Mouse (Mus musculus) lung, embryonic 15.5 days (tissue): ENCODE data around the gene Trmt1. TPM values are rescaled to one million over a fixed set of nuclear protein-coding genes. Genes with fewer than 3 reads are reported as not detected.

ENCODE experiments used
- ATAC-seq: fragments of 200-750 bp; cut with Nextera tagmentation; 2 replicates; pipeline ENCODE4 v1.8.0; 2017; ENCODE audit warnings: moderate number of reproducible peaks, borderline replicate concordance; ENCODE audit not compliant: low FRiP score, low TSS enrichment; ENCODE audit errors: extremely low read depth
- H3K27ac ChIP-seq: fragments of 300-500 bp; sonication (generic); 2 replicates; pipeline ENCODE4 v1.5.1; 2015; ENCODE audit warnings: moderate library complexity, mild to moderate bottlenecking, inconsistent platforms
- H3K27me3 ChIP-seq: fragments of 300-500 bp; sonication (generic); 2 replicates; pipeline ENCODE4 v1.6.1; 2015; ENCODE audit warnings: inconsistent platforms
- H3K36me3 ChIP-seq: fragments of 300-500 bp; sonication (generic); 2 replicates; pipeline ENCODE4 v1.6.1; 2015; ENCODE audit warnings: inconsistent platforms
- H3K4me1 ChIP-seq: fragments of 300-500 bp; sonication (generic); 2 replicates; pipeline ENCODE4 v1.6.1; 2015; ENCODE audit warnings: inconsistent platforms
- H3K4me2 ChIP-seq: fragments of 300-500 bp; sonication (generic); 2 replicates; pipeline ENCODE4 v1.6.1; 2015; ENCODE audit warnings: inconsistent platforms, mild to moderate bottlenecking, moderate library complexity
- H3K4me3 ChIP-seq: fragments of 300-500 bp; sonication (generic); 2 replicates; pipeline ENCODE4 v1.5.1; 2015; ENCODE audit warnings: mild to moderate bottlenecking, inconsistent platforms
- H3K9ac ChIP-seq: fragments of 300-500 bp; sonication (generic); 2 replicates; pipeline ENCODE4 v1.6.1; 2015; ENCODE audit warnings: inconsistent platforms
- H3K9me3 ChIP-seq: fragments of 300-500 bp; sonication (generic); 2 replicates; pipeline ENCODE4 v1.6.1; 2016; ENCODE audit warnings: inconsistent platforms
- WGBS: fragments of 180-500 bp; shearing (Covaris S2); methylation state at CpG from one replicate; pipeline ENCODE4 v1.1.7; 2015; 5-methylcytosine and 5-hydroxymethylcytosine counted together
- polyA plus RNA-seq: library from polyadenylated mRNA; unstranded; fragments of >200 nt; fragmentation: Nextera tagmentation; extraction: Ambion mirVana; gene quantifications from 2 replicates; pipeline ENCODE4 v1.2.1, GENCODE M21; 2015

The Trmt1 gene
- polyA plus RNA-seq, 1 experiment from 2014 or later, result 58.4 TPM

GRCm38 (mm10) chr8:84681476-84681875 is 4.6 kb upstream of the Trmt1 start:
- H3K4me1 ChIP-seq, result peaks cover 16% of the 10 kb centered on the region
- no peak overlapping the region for H3K27ac ChIP-seq
- H3K9me3 ChIP-seq, result no peaks in the 10 kb centered on the region
- no peak overlapping the region for H3K4me2 ChIP-seq
- peaks cover 18% of the 10 kb centered on the region; the same call in 1 of the 2 replicates for H3K36me3 ChIP-seq
- ATAC-seq, result no peak
- H3K9ac ChIP-seq, result no peak overlapping the region
- H3K27me3 ChIP-seq, result no peaks in the 10 kb centered on the region
- no peak overlapping the region for H3K4me3 ChIP-seq
- 78% methylated on average over 2 of the region's 2 CpGs for WGBS

GRCm38 (mm10) chr8:84682257-84682656 is 3.9 kb upstream of the Trmt1 start:
- 78% methylated on average over 2 of the region's 2 CpGs for WGBS
- no peak for ATAC-seq

GRCm38 (mm10) chr8:84684537-84684936 is 1.6 kb upstream of the Trmt1 start:
- H3K9ac ChIP-seq, result no peak overlapping the region
- no peaks in the 10 kb centered on the region for H3K9me3 ChIP-seq
- peaks cover 30% of the 10 kb centered on the region for H3K4me1 ChIP-seq
- 49% methylated on average over 3 of the region's 3 CpGs for WGBS
- ATAC-seq, result no peak
- no peak overlapping the region for H3K4me3 ChIP-seq
- H3K4me2 ChIP-seq, result no peak overlapping the region
- 0 out of 2 replicates have a peak, but pooled peaks cover 11% of the 10 kb centered on the region for H3K36me3 ChIP-seq
- H3K27ac ChIP-seq, result no peak overlapping the region
- no peaks in the 10 kb centered on the region for H3K27me3 ChIP-seq

More at GRCm38 (mm10) chr8:84682257-84682656, 3.9 kb upstream of the Trmt1 start:
- Histone ChIP-seq H3K4me3 (no peak overlapping the region), H3K9ac (no peak overlapping the region), H3K27me3 (no peaks in the 10 kb centered on the region), H3K36me3 (0 out of 2 replicates have a peak, but pooled peaks cover 13% of the 10 kb centered on the region), H3K27ac (no peak overlapping the region), H3K4me1 (peaks cover 19% of the 10 kb centered on the region), H3K4me2 (no peak overlapping the region), H3K9me3 (no peaks in the 10 kb centered on the region)

- H3K4me3 ChIP-seq, result peak overlapping the region; percentile 92
- peak; percentile 53 for ATAC-seq
- WGBS, result under 1% methylated on average over 56 of the region's 62 CpGs
- H3K4me2 ChIP-seq, result peak overlapping the region; percentile 88
- peaks cover 17% of the 10 kb centered on the region for H3K36me3 ChIP-seq
- H3K27me3 ChIP-seq, result no peaks in the 10 kb centered on the region
- H3K9me3 ChIP-seq, result no peaks in the 10 kb centered on the region
- H3K4me1 ChIP-seq, result peaks cover 42% of the 10 kb centered on the region
- H3K27ac ChIP-seq, result peak overlapping the region; percentile 94
- H3K9ac ChIP-seq, result peak overlapping the region; percentile 99
Observed at GRCm38 (mm10) chr8:84687003-84687704, 1.0 kb downstream of the Trmt1 start.

GRCm38 (mm10) chr8:84687705-84688100 is 1.6 kb downstream of the Trmt1 start, which contains the start of gene Nacc1:
Gene Nacc1, minus strand, starts transcription at chr8:84687862.
- H3K4me2 ChIP-seq, result peak within 1 kb of the TSS; percentile 88
- peaks cover 19% of the 10 kb centered on the region for H3K36me3 ChIP-seq
- peak within 1 kb of the TSS; percentile 99 for H3K9ac ChIP-seq
- H3K4me3 ChIP-seq, result peak within 1 kb of the TSS; percentile 92
- H3K27ac ChIP-seq, result peak within 1 kb of the TSS; percentile 94
- no peaks in the 10 kb centered on the region for H3K27me3 ChIP-seq
- WGBS, result under 1% methylated on average over 36 of the region's 37 CpGs
- H3K9me3 ChIP-seq, result no peaks in the 10 kb centered on the region
- peak; percentile 86 for ATAC-seq
- peaks cover 42% of the 10 kb centered on the region for H3K4me1 ChIP-seq

- under 1% methylated on average over 47 of the region's 47 CpGs for WGBS
Observed at GRCm38 (mm10) chr8:84689091-84689915, 3.2 kb downstream of the Trmt1 start.

GRCm38 (mm10) chr8:84693332-84693731 is 7.2 kb downstream of the Trmt1 start:
- Histone ChIP-seq H3K36me3 (peaks cover 39% of the 10 kb centered on the region), H3K9ac (no peak overlapping the region), H3K4me2 (no peak overlapping the region), H3K27me3 (no peaks in the 10 kb centered on the region), H3K4me3 (no peak overlapping the region), H3K27ac (no peak overlapping the region), H3K4me1 (peaks cover 18% of the 10 kb centered on the region), H3K9me3 (no peaks in the 10 kb centered on the region)
- no peak for ATAC-seq
- WGBS, result 40% methylated on average over 4 of the region's 4 CpGs

More at GRCm38 (mm10) chr8:84689091-84689915, 3.2 kb downstream of the Trmt1 start:
- peak overlapping the region; percentile 92 for H3K4me2 ChIP-seq
- ATAC-seq, result peak; percentile 84
- H3K4me3 ChIP-seq, result peak overlapping the region; percentile 91
- no peaks in the 10 kb centered on the region for H3K9me3 ChIP-seq
- peak overlapping the region; percentile 49; the same call in 1 of the 2 replicates for H3K27ac ChIP-seq
- peak overlapping the region; percentile 75 for H3K9ac ChIP-seq
- no peaks in the 10 kb centered on the region for H3K27me3 ChIP-seq
- peaks cover 42% of the 10 kb centered on the region for H3K4me1 ChIP-seq
- H3K36me3 ChIP-seq, result peaks cover 18% of the 10 kb centered on the region

- peaks cover 47% of the 10 kb centered on the region for H3K36me3 ChIP-seq
- no peak for ATAC-seq
Observed at GRCm38 (mm10) chr8:84695140-84695539, 9.0 kb downstream of the Trmt1 start.

GRCm38 (mm10) chr8:84697166-84698130 is 11.3 kb downstream of the Trmt1 start:
- no peak overlapping the region for H3K9ac ChIP-seq
- peaks cover 31% of the 10 kb centered on the region for H3K4me1 ChIP-seq
- WGBS, result 84% methylated on average over 14 of the region's 14 CpGs
- H3K9me3 ChIP-seq, result no peaks in the 10 kb centered on the region
- peaks cover 34% of the 10 kb centered on the region for H3K36me3 ChIP-seq
- H3K27ac ChIP-seq, result no peak overlapping the region
- ATAC-seq, result no peak
- no peak overlapping the region for H3K4me3 ChIP-seq
- 0 out of 2 replicates have a peak, but pooled peaks cover 2% of the 10 kb centered on the region for H3K27me3 ChIP-seq
- H3K4me2 ChIP-seq, result no peak overlapping the region

More at GRCm38 (mm10) chr8:84695140-84695539, 9.0 kb downstream of the Trmt1 start:
- Histone ChIP-seq H3K9ac (no peak overlapping the region), H3K4me2 (no peak overlapping the region), H3K4me3 (no peak overlapping the region), H3K27ac (no peak overlapping the region), H3K27me3 (no peaks in the 10 kb centered on the region), H3K9me3 (no peaks in the 10 kb centered on the region), H3K4me1 (peaks cover 23% of the 10 kb centered on the region)
- WGBS, result 85% methylated on average over 6 of the region's 6 CpGs

GRCm38 (mm10) chr8:84698288-84698687 is 12.2 kb downstream of the Trmt1 start:
- WGBS, result 88% methylated on average over 5 of the region's 5 CpGs

GRCm38 (mm10) chr8:84698929-84699401 is 12.9 kb downstream of the Trmt1 start:
- ATAC-seq, result no peak
- WGBS, result 73% methylated on average over 9 of the region's 9 CpGs
- no peak overlapping the region for H3K9ac ChIP-seq
- peaks cover 30% of the 10 kb centered on the region for H3K36me3 ChIP-seq
- H3K4me3 ChIP-seq, result no peak overlapping the region
- H3K27me3 ChIP-seq, result peaks cover 14% of the 10 kb centered on the region; the same call in 1 of the 2 replicates
- no peaks in the 10 kb centered on the region for H3K9me3 ChIP-seq
- no peak overlapping the region for H3K4me2 ChIP-seq
- H3K27ac ChIP-seq, result peak overlapping the region; percentile 84
- peaks cover 35% of the 10 kb centered on the region for H3K4me1 ChIP-seq

More at GRCm38 (mm10) chr8:84698288-84698687, 12.2 kb downstream of the Trmt1 start:
- Histone ChIP-seq H3K4me1 (peaks cover 31% of the 10 kb centered on the region), H3K4me3 (no peak overlapping the region), H3K27me3 (0 out of 2 replicates have a peak, but pooled peaks cover 8% of the 10 kb centered on the region), H3K27ac (peak overlapping the region; percentile 84), H3K4me2 (no peak overlapping the region), H3K9me3 (no peaks in the 10 kb centered on the region), H3K9ac (no peak overlapping the region), H3K36me3 (peaks cover 30% of the 10 kb centered on the region)
- no peak for ATAC-seq
